Mouse (Mus musculus): Measurements from ENCODE around the gene Clcnka.

DNA sequence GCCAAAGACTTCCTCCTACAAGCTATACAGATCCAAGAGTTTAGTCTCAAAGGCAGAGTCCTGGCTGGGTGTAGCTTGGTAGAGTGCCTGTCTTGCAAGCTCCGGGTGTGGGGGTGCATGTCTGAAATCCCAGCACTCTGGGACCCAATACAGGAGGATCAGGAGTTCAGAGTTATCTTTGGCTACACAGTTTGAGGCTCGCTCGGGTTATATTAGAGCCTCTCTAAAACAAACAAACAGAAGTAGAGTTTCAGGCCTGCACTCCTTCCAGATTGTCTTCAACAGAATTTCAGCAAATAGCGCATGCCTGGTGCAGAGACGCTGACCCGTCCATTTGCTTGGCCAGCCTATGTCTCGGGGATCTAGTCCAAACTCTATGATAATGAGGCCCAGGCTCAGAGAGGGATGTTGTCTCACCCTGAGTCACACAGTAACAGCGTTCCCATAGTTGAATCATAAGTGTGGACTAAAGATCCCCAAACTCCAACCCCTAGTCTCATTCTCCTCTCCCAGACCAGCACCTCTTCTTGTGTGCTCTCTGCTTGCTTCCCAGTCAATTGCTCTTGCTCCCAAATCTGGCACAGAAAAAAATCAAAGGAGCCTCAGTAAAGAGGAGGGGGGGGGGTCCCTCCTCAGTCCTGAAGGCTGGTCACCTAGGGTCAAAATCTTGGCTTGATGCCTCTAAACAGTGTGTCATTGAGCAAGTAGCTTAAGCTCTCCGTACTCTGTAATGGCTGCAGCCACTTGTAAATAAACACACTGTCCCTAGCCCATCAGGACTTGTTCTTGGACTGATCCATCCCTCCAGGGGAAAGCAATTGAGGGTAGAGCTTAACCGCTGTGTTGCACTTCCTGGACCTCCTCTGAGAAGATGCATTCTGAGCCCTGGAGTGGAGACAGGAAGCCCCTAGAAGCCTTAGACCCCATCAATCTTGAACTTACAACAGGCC lies 28.5 kb upstream of the Clcnka start:
- TF ChIP-seq CTCF (conservative IDR thresholded peaks at IDR 0.05; ENCODE audit: insufficient read depth, insufficient read length, low read depth, low read length) (no peak), POLR2A (IDR thresholded peaks at IDR 0.05; ENCODE audit: low read depth, low read length) (no peak)
